Mouse (Mus musculus) MEL (cell line): ENCODE measurements around the gene Ccdc33. TPM values are rescaled to one million over a fixed set of nuclear protein-coding genes. Genes with fewer than 3 reads are reported as not detected.

Source experiments
- DNase-seq: peaks from one replicate; pipeline ENCODE4 v3.0.0; 2011; ENCODE audit warnings: low read depth, low spot score
- H3K27ac ChIP-seq: 2 replicates; pipeline ENCODE4 v1.5.1; 2012; ENCODE audit warnings: low read depth, mild to moderate bottlenecking, control low read depth, low read length, moderate library complexity; ENCODE audit not compliant: control insufficient read depth
- H3K27me3 ChIP-seq, 2 experiments: fragments of 150-350 bp in 1 of 2; sonication (generic) in 1 of 2; 2 replicates each; pipeline ENCODE4 v1.6.1; 2012; ENCODE audit warnings: low read length in 2 of 2, mild to moderate bottlenecking in 2 of 2, improper control_type of control experiment in 1 of 2, moderate library complexity in 1 of 2; ENCODE audit not compliant: insufficient read depth in 2 of 2, control insufficient read depth in 1 of 2
- H3K36me3 ChIP-seq, 2 experiments: 2 replicates each; pipeline ENCODE4 v1.6.1; 2012 to 2014; ENCODE audit warnings: low read length in 2 of 2, improper control_type of control experiment in 1 of 2, inconsistent platforms in 1 of 2, mild to moderate bottlenecking in 1 of 2; ENCODE audit not compliant: insufficient read depth in 2 of 2, control insufficient read depth in 1 of 2
- H3K4me1 ChIP-seq, 2 experiments: fragments of 150-350 bp in 1 of 2; sonication (generic) in 1 of 2; 2 replicates each; pipeline ENCODE4 v1.6.1; 2012; ENCODE audit warnings: low read length in 2 of 2, improper control_type of control experiment in 1 of 2, mild to moderate bottlenecking in 1 of 2; ENCODE audit not compliant: insufficient read depth in 2 of 2, control insufficient read depth in 1 of 2
- H3K4me3 ChIP-seq, 2 experiments: fragments of 150-350 bp in 1 of 2; sonication (generic) in 1 of 2; 2 replicates each; pipeline ENCODE4 v1.5.1; 2012; ENCODE audit warnings: low read depth in 2 of 2, low read length in 2 of 2, mild to moderate bottlenecking in 2 of 2, moderate library complexity in 2 of 2, control low read depth in 1 of 2, improper control_type of control experiment in 1 of 2; ENCODE audit not compliant: control insufficient read depth in 1 of 2, insufficient read depth in 1 of 2
- H3K79me2 ChIP-seq: 2 replicates; pipeline ENCODE4 v1.6.1; 2012; ENCODE audit warnings: mild to moderate bottlenecking, low read length, moderate library complexity; ENCODE audit not compliant: control insufficient read depth, poor library complexity, insufficient read depth
- H3K9ac ChIP-seq: 2 replicates; pipeline ENCODE4 v1.6.1; 2012; ENCODE audit warnings: low read depth, mild to moderate bottlenecking, control low read depth, low read length, moderate library complexity; ENCODE audit not compliant: control insufficient read depth, poor library complexity, severe bottlenecking
- H3K9me3 ChIP-seq: fragments of 150-350 bp; sonication (generic); replicated peaks from 2 replicates; pipeline ENCODE4 v1.6.1; 2012; ENCODE audit warnings: mild to moderate bottlenecking, low read length, improper control_type of control experiment, moderate library complexity; ENCODE audit not compliant: insufficient read depth
- E2F4 ChIP-seq: IDR thresholded peaks from 2 replicates; pipeline ENCODE4 v1.6.1; 2011; ENCODE audit warnings: low read depth, low read length, improper control_type of control experiment, borderline replicate concordance
- ETS1 ChIP-seq: IDR thresholded peaks from 2 replicates; pipeline ENCODE4 v1.6.1; 2012; ENCODE audit warnings: low read depth, mild to moderate bottlenecking, inconsistent platforms, low read length, improper control_type of control experiment, moderate library complexity
- GABPA ChIP-seq: IDR thresholded peaks from 2 replicates; pipeline ENCODE4 v1.6.1; 2012; ENCODE audit warnings: low read depth, mild to moderate bottlenecking, inconsistent platforms, low read length, improper control_type of control experiment, moderate library complexity
- GATA1 ChIP-seq: IDR thresholded peaks from 2 replicates; pipeline ENCODE4 v1.6.1; 2011; ENCODE audit warnings: low read depth, low read length, improper control_type of control experiment
- HCFC1 ChIP-seq: IDR thresholded peaks from 2 replicates; pipeline ENCODE4 v1.6.1; 2012; ENCODE audit warnings: low read depth, mild to moderate bottlenecking, inconsistent platforms, low read length, improper control_type of control experiment, moderate library complexity
- JUND ChIP-seq: IDR thresholded peaks from 2 replicates; pipeline ENCODE4 v1.6.1; 2011; ENCODE audit warnings: low read depth, mild to moderate bottlenecking, improper control_type of control experiment, low read length
- MAFK ChIP-seq: IDR thresholded peaks from 2 replicates; pipeline ENCODE4 v1.6.1; 2011; ENCODE audit warnings: low read depth, mild to moderate bottlenecking, low read length, improper control_type of control experiment, borderline replicate concordance
- MAX ChIP-seq: IDR thresholded peaks from 2 replicates; pipeline ENCODE4 v1.6.1; 2011; ENCODE audit warnings: low read length, improper control_type of control experiment
- MAZ ChIP-seq: IDR thresholded peaks from 2 replicates; pipeline ENCODE4 v1.6.1; 2012; ENCODE audit warnings: low read depth, mild to moderate bottlenecking, inconsistent platforms, low read length, improper control_type of control experiment
- MEF2A ChIP-seq: IDR thresholded peaks from 2 replicates; pipeline ENCODE4 v1.6.1; 2014; ENCODE audit warnings: low read depth, mild to moderate bottlenecking, inconsistent platforms, low read length, improper control_type of control experiment; ENCODE audit not compliant: poor library complexity, insufficient replicate concordance, severe bottlenecking; ENCODE audit errors: extremely low read depth
- MXI1 ChIP-seq: IDR thresholded peaks from 2 replicates; pipeline ENCODE4 v1.6.1; 2011; ENCODE audit warnings: mild to moderate bottlenecking, low read depth, low read length, improper control_type of control experiment
- MYC ChIP-seq: IDR thresholded peaks from 2 replicates; pipeline ENCODE4 v1.6.1; 2011; ENCODE audit warnings: low read depth, mild to moderate bottlenecking, low read length, improper control_type of control experiment, moderate library complexity
- NELFE ChIP-seq: IDR thresholded peaks from 2 replicates; pipeline ENCODE4 v1.6.1; 2011; ENCODE audit warnings: low read depth, low read length, improper control_type of control experiment
- POLR2A ChIP-seq, 2 experiments: IDR thresholded peaks; 2 replicates each; pipeline ENCODE4 v1.6.1; 2011 to 2012; ENCODE audit warnings: low read length in 2 of 2, mild to moderate bottlenecking in 2 of 2, control low read depth in 1 of 2, improper control_type of control experiment in 1 of 2, low read depth in 1 of 2, moderate library complexity in 1 of 2; ENCODE audit not compliant: control insufficient read depth in 1 of 2, insufficient read depth in 1 of 2, poor library complexity in 1 of 2
- POLR2AphosphoS2 ChIP-seq: IDR thresholded peaks from 2 replicates; pipeline ENCODE4 v1.6.1; 2011; ENCODE audit warnings: low read length, improper control_type of control experiment
- RAD21 ChIP-seq: IDR thresholded peaks from 2 replicates; pipeline ENCODE4 v1.6.1; 2011; ENCODE audit warnings: mild to moderate bottlenecking, low read depth, low read length, improper control_type of control experiment
- RCOR1 ChIP-seq: IDR thresholded peaks from 2 replicates; pipeline ENCODE4 v1.6.1; 2012; ENCODE audit warnings: low read depth, mild to moderate bottlenecking, inconsistent platforms, low read length, improper control_type of control experiment
- TBP ChIP-seq: IDR thresholded peaks from 2 replicates; pipeline ENCODE4 v1.8.0; 2011; ENCODE audit warnings: low read depth, low read length, improper control_type of control experiment
- UBTF ChIP-seq: IDR thresholded peaks from 2 replicates; pipeline ENCODE4 v1.6.1; 2012; ENCODE audit warnings: low read depth, mild to moderate bottlenecking, inconsistent platforms, low read length, improper control_type of control experiment, moderate library complexity, borderline replicate concordance; ENCODE audit not compliant: insufficient read depth
- USF1 ChIP-seq: IDR thresholded peaks from 2 replicates; pipeline ENCODE4 v1.6.1; 2014; ENCODE audit warnings: low read depth, mild to moderate bottlenecking, inconsistent platforms, low read length, improper control_type of control experiment, moderate library complexity
- ZC3H11A ChIP-seq: IDR thresholded peaks from 2 replicates; pipeline ENCODE4 v1.6.1; 2012; ENCODE audit warnings: low read depth, mild to moderate bottlenecking, inconsistent platforms, low read length, improper control_type of control experiment
- ZKSCAN1 ChIP-seq: IDR thresholded peaks from 2 replicates; pipeline ENCODE4 v1.6.1; 2012; ENCODE audit warnings: low read depth, mild to moderate bottlenecking, inconsistent platforms, low read length, improper control_type of control experiment, moderate library complexity
- ZMIZ1 ChIP-seq: IDR thresholded peaks from 2 replicates; pipeline ENCODE4 v1.6.1; 2012; ENCODE audit warnings: low read depth, mild to moderate bottlenecking, inconsistent platforms, low read length, improper control_type of control experiment, moderate library complexity
- ZNF384 ChIP-seq: IDR thresholded peaks from 2 replicates; pipeline ENCODE4 v1.6.1; 2012; ENCODE audit warnings: low read depth, mild to moderate bottlenecking, inconsistent platforms, low read length, improper control_type of control experiment
- polyA plus RNA-seq, 2 experiments: library from polyadenylated mRNA; stranded (reverse) in 1 of 2; unstranded in 1 of 2; fragments of >175 nt in 1 of 2; fragments of >200 nt in 1 of 2; gene quantifications; 2 replicates each; pipeline versions ENCODE4 v1.2.1 to v1.2.4; 2012; ENCODE audit warnings: low replicate concordance in 2 of 2, low read depth in 1 of 2; ENCODE audit not compliant: insufficient read length in 2 of 2, insufficient read depth in 1 of 2, missing spikeins in 1 of 2
- total RNA-seq: library from RNA; depleted of rRNA; stranded (reverse); fragments of 300-350 nt; gene quantifications from 2 replicates; pipeline ENCODE4 v1.2.3, GENCODE M21; 2012

The Ccdc33 gene
- total and polyA plus RNA-seq, 3 experiments, result not detected

- H3K9me3 ChIP-seq, result no peaks in the 10 kb centered on the region
These were observed 10.9 kb upstream of the Ccdc33 start for GRCm38 (mm10) chr9:58129508-58129907.

DNA sequence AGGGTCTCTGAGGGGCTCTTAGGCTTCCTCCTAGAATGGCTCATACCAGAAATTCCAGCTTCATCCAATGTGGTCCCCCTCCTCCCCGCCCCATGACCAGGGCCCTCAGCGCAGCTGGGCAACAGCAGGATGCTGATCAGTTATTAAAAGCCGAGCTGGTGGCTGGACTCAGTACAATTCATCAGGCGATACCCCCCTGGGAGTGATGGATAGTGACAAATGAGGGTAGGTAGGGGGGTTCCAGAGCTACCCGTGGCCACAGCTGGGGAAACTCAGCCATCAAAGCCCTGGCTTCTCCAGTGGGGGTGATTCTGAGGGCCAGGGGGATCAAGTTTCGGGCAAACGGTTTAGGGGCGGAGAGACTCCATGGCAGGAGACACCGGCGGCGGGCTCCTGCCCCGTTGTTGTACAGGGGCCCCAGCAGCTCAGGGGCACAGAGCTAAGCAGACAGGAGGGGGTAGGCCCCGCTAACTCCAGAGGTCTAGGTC lies 10.3 kb upstream of the Ccdc33 start:
- Histone ChIP-seq H3K4me3 (no peak overlapping the region), H3K27ac (no peak overlapping the region), H3K4me1 (no peaks in the 10 kb centered on the region), H3K9ac (no peak overlapping the region), H3K27me3 (peaks cover 6 to 9% of the 10 kb centered on the region in 2 experiments), H3K9me3 (no peaks in the 10 kb centered on the region), H3K79me2 (no peaks in the 10 kb centered on the region)
- no peak for DNase-seq
- TF ChIP-seq POLR2AphosphoS2 (no peak), RCOR1 (no peak), NELFE (no peak)
- TF ChIP-seq, all 39 proteins: peak for 0
- H3K36me3 ChIP-seq, result no peaks in the 10 kb centered on the region

More at GRCm38 (mm10) chr9:58129508-58129907, 10.9 kb upstream of the Ccdc33 start:
- Histone ChIP-seq H3K36me3 (no peaks in the 10 kb centered on the region), H3K27me3 (peaks cover 6 to 9% of the 10 kb centered on the region in 2 experiments)
- TF ChIP-seq GATA1 (no peak), MAZ (no peak), MAX (no peak), RCOR1 (no peak), RAD21 (no peak), HCFC1 (no peak), USF1 (no peak), NELFE (no peak), MEF2A (no peak), TBP (no peak)
- TF ChIP-seq, all 39 proteins: peak for 0
- H3K79me2 ChIP-seq, result no peaks in the 10 kb centered on the region
- H3K27ac ChIP-seq, result no peak overlapping the region
- no peak overlapping the region for H3K4me3 ChIP-seq
- DNase-seq, result no peak
- no peak overlapping the region for H3K9ac ChIP-seq
- H3K4me1 ChIP-seq, result no peaks in the 10 kb centered on the region

- TF ChIP-seq RAD21 (no peak), ZMIZ1 (no peak), E2F4 (no peak), MXI1 (no peak), POLR2A (IDR thresholded peaks at IDR 0.05; ENCODE audit: control insufficient read depth in 1 of 2, insufficient read depth in 1 of 2, low read depth in 1 of 2, low read length in 2 of 2, poor library complexity in 1 of 2) (no peak), HCFC1 (no peak), MYC (no peak), GABPA (no peak), ZKSCAN1 (no peak), UBTF (no peak), ZNF384 (no peak), ETS1 (no peak), TBP (no peak), ZC3H11A (no peak), MAFK (no peak), JUND (no peak)
- H3K27me3 ChIP-seq, result peaks cover 2 to 5% of the 10 kb centered on the region in 2 experiments
These were observed 7.2 kb upstream of the Ccdc33 start for GRCm38 (mm10) chr9:58125811-58126210.

More at GRCm38 (mm10) chr9:58125811-58126210, 7.2 kb upstream of the Ccdc33 start:
- Histone ChIP-seq H3K27ac (no peak overlapping the region), H3K9ac (no peak overlapping the region), H3K4me1 (no peaks in the 10 kb centered on the region), H3K9me3 (no peaks in the 10 kb centered on the region), H3K79me2 (no peaks in the 10 kb centered on the region), H3K36me3 (no peaks in the 10 kb centered on the region), H3K4me3 (no peak overlapping the region)
- no peak for DNase-seq
